Mouse (Mus musculus): Measurements from ENCODE around the gene Hoxb5.
A peak's percentile ranks its signal among the peaks of the same experiment; 100 is the strongest.

The Hoxb5 gene

DNA sequence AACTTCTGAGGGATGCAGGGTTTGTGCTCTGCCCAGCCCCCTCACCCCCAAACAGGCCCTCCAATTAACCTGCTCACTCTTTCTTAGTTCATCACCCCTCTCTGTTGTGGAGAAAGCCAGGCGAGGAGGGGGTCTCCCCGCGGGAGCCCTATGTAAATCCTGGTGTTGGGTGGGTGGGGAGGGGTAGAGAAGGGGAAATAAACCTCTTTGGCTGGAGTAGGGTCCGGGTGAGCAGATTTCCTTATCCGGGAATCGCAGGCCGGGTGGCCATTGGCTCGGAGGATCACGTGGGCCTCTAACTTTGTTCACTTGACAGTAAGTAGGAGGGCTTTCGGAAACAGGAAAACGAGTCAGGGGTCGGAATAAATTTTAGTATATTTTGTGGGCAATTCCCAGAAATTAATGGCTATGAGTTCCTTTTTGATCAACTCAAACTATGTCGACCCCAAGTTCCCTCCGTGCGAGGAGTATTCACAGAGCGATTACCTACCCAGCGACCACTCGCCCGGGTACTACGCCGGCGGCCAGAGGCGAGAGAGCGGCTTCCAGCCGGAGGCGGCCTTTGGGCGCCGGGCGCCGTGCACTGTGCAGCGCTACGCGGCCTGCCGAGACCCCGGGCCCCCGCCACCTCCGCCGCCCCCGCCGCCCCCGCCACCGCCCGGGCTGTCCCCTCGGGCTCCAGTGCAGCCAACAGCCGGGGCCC is 15.4 kb downstream of the Hoxb5 start:
- DNase-seq (ENCODE audit: low read depth, low spot score): peak; percentile 80

DNA sequence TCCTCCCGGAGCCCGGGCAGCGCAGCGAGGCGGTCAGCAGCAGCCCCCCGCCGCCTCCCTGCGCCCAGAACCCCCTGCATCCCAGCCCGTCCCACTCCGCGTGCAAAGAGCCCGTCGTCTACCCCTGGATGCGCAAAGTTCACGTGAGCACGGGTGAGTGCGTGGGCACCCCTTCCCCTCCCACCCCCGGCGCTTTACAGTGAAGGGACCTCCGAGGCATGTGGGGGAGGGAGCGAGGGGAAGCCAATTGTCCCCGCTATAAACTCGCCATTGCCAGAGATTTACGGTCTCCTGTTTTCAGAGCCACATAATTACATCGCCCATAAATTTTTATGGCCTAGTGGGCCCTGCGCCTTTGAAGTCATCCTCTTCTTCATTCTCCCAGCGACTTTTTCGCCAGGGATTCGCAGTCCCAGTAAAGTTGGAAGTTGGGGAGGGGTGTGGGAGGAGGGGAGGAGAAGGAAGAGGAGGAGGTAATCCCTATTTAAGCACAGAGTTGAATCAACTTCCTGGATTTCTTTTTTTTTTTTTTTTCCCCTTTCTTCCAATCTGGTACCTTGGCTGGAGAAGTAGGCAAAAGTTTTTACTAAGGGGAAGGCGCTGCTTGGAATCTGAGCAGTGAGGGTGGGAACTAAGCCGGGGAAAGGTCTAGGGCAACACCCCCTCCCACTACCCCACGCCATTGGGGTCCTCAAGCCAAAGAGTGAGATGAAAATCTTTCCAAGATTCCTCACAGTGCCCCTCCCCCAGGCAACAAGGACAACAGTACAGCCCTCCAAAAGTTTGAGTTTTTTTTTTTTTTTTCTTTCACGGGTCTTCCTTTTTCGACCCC is 16.2 kb downstream of the Hoxb5 start:
- peak; percentile 46 for DNase-seq (ENCODE audit: low read depth, low spot score)

DNA sequence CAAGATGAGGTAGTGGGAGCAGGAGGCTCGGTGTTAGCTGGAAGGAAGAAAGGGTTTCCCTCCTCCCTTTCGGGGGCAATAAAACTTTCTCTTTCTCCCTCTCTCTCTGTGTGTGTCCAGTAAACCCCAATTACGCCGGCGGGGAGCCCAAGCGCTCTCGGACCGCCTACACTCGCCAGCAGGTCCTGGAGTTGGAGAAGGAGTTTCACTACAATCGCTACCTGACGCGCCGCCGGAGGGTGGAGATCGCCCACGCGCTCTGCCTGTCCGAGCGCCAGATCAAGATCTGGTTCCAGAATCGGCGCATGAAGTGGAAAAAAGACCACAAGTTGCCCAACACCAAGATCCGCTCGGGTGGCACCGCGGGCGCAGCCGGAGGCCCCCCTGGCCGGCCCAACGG is 16.8 kb downstream of the Hoxb5 start:
- no peak for DNase-seq (ENCODE audit: low read depth, low spot score)

DNA sequence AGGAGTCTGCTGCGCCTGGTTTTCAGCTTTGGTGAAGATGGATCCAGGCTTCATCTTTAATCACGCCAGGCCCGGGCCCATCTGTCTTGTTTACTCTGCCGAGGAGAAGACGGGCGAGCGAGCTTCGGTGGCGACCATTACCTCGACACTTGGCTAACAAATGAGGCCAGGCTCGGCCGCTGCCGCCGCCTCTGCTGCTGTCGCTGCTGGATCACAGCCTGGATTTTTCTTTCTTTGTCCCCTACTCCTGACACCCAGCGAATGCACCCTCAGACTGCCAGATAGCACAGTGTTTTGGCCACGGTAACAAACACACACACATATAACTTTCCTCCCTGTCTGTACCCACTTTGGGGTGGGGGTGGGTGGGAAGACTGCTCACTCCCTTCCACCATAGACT is 17.6 kb downstream of the Hoxb5 start:
- DNase-seq (ENCODE audit: low read depth, low spot score): no peak

DNA sequence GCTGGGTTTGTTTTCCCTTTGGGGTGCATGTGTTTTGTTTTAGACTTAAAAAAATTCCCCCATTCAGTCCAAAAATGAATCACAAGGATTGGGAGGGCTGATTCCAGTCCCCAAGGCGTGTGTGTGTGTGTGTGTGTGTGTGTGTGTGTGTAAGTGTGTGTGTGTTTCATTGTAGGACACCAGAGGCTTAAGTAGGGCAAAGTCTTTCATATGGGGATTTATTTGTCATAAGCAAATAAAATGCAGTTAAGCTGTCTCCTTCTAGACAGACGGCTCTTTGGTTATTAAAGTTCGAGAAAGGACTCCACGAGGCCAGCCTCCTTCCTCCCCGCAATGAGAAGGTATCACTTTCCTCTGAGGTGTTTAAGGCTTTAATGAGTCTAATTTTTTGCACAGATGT is 18.7 kb downstream of the Hoxb5 start:
- DNase-seq (ENCODE audit: low read depth, low spot score): no peak

DNA sequence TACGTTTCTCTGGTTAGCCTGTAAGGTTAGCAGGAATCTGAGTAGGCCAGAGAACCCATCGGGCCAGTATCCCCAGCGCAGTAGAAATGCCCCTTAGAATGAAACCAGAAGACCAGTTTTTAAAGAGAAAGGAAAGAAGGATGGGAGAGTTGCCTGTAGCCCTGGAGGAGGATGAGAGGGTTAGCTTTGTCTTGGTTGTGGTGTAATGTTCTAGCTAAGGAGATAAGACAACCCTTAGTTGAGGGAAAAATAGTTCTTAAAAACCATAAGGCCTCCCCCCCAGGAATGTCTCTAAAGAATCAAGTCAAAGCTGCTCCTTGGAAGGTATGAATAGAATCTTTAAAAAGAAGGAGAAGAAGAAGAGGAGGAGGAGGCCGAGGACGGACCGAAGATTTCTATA is 19.6 kb downstream of the Hoxb5 start:
- DNase-seq (ENCODE audit: low read depth, low spot score): no peak

DNA sequence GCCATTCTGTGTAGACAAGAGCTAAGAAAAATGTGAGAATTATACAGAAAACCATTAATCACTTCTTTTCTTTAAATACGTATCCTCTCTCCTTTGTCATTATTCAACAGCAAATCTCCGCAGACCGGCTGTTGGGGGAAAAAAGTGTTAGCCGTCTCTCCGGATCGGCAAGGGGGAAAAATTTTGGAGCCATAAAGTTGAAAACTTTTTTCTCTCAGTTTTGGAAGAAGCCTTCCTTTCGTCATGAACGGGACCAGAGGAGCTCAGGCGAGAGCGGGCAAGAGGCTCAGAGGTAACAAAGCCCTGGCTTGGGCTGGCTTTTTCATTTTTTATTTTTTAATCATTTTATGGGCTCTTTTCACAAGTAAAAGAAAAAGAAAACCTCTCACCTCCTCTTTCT is 20.0 kb downstream of the Hoxb5 start, which contains the start of gene Hoxb3:
Hoxb3 (plus strand) TSS at position 173 of the 400 bp plus-strand sequence.
- DNase-seq (ENCODE audit: low read depth, low spot score): no peak

DNA sequence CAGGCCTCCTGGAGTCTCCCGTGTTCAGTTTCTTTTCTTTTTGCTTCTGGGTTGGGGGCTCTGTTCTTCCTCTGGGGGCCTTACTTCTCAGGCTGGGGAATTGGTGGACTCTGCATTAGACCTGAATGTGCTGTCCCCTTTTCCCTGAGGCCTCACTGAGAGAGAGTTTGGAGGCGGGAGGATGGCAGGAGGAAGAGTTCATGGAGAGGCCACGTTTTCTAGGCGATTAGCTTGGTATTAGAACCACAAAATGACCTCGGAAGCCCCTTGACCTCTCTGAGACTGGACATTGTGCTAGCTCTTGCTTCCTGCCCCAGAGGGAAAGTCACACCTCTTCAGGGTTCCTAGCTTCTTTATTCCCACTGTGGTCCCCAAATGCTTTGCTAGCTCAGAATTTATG is 21.0 kb downstream of the Hoxb5 start:
- DNase-seq (ENCODE audit: low read depth, low spot score): no peak

DNA sequence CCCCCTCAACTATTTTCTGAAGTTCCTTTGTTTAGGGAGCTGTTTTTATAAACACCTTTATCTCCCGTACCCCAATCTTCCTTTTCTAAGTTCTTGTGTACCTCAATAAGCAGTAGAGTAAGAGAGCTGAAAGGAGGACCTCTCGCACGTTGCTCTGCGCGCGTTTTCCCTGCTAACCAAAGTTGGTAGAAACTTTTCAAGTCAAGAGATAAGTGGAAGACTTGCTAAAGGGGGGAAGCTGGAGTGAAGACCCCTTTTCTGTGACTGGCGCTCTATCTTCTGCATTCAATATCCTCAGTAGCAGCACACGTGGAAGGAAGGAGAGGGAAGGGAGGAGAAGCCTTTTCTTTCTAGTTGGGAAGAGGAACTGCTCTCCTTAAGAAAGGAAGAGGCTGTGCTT is 21.8 kb downstream of the Hoxb5 start:
- DNase-seq (ENCODE audit: low read depth, low spot score): no peak

DNA sequence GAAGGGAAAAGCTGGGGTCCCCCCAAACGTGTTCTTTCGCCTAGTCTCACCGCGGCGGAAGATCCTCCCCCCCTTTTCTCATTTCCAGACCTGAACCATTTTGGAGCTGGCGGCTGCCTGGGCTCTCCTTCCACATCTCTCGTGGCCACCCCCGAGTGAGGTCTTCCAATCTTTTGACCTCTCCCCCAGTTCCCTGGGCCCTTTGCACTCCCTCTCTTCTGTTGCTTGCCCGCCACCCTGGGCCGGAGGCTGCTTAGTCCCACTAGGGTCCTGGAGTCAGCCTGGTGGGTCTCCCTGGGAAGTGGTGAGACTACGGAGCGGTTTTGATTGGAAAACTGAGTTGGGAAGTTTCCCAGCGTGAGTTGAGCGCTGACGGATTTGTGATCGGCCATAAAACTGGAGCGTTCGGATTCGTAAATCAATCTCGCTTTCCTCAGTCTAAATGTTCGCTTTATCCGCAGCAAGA is 22.6 kb downstream of the Hoxb5 start:
- DNase-seq (ENCODE audit: low read depth, low spot score): no peak

DNA sequence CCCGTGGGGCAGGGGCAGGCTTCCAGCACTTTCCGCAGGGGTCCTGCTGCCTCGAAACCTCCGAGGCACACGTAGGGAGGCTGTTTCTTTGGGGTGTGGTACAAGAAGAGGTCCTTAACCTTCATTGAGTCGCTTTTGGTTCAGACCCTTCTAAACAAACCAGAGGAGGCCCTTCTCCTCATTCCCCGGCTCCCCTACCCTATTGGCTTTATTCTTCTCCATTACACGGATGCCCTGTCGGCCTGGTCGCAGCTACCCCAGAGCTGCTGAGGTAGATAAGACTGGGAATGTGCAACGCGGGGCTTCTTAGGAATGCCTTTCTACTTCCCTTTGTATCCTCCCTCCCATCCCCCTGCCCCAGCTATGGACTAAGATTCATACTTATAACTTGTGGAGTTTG is 23.6 kb downstream of the Hoxb5 start:
- no peak for DNase-seq (ENCODE audit: low read depth, low spot score)

DNA sequence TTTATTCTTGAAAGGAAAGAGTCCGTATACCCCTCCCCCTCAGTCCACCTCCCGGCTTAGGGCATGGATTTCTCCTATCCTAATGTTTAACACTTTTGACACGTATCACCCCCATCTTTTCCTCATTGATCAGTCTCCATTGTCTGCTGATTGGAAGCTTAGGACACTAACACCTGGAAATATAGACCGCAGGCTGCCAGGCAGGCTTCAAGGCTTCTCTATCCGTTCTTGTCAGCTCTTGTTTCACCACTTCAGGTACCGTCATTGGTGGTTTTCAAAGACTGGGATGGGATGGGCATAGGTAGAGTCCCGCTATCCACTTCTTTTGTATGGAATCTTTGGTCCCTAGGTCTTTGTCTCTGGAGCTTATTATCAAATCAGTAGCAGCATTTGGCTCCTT is 24.0 kb downstream of the Hoxb5 start:
- DNase-seq (ENCODE audit: low read depth, low spot score): no peak

DNA sequence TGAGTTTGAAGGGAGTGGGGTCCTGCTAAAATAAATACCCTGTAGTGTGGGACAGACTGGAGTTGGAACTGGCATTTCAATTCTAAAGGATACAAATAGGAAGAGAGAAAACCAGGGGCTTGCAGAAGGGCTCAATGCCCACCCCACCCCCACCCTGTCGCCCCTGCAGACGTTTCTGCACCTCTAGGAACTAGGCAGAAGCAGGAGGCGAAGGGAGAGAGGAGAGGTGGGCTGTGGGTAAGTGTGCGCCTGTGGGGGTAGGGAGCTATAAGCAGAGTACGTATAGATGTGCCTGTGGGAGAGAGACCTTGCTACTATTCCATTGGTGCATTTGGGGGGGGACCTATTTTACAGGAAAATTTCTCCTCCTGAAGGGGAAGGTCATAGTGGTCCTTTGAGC is 24.6 kb downstream of the Hoxb5 start:
- no peak for DNase-seq (ENCODE audit: low read depth, low spot score)

DNA sequence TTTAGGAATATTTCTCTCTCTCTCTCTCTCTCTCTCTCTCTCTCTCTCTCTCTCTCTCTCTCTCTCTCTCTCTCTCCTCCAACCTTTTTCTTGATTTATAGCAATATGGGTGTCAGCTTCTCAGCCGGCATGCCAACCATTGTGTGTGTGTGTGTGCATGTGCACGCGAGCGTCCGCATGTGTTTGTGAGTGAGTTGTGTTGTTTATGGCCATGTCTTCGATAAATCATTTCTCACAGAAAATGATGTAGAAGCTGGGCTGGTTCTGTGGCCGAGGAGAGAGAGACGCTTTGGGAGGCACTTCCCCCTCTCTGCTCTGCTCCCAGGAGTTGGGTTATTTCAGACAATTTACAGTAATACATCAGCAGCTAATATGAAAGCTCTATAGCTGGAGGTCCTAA is 25.5 kb downstream of the Hoxb5 start:
- DNase-seq (ENCODE audit: low read depth, low spot score): no peak

DNA sequence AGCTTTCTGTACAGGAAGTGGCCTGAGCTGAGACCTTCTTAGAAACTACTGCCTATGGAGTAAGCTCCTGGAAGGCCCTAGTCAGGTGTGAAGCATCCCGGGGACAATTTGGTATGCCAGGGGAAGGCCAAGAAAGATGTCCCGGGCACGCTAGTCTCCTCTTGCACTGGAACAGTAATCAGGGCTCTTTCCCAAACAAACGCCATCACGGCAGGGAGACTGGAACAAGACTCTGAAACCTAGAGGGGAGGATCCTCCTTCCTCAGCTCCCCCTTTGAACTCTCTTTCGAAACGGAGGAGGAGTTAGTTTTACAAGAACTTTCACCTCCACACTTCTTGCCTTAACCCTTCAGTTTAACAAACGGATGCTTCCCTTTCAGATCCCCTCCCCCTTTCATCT is 29.0 kb downstream of the Hoxb5 start:
- DNase-seq (ENCODE audit: low read depth, low spot score): no peak

DNA sequence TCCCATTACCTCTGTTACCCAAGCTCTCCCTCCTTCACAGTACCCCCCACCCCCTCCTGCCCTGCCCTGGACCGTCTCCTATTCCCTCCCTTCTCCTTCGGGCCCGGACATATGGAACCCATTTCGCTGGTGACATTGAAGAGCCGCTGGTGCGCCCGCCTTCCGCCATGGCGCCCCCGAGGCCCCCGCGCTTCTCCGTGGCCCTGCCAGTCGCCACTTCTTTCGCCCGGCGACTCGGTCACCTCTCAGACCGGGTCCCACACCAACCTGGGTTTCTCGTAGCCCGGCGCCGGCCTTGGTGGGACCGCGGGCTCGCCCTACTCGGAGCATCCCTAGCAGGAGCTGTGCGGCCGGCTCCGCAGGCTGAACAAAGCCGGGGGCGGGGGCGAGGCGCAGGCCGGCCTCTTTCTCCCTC is 29.5 kb downstream of the Hoxb5 start:
- DNase-seq (ENCODE audit: low read depth, low spot score): no peak

DNA sequence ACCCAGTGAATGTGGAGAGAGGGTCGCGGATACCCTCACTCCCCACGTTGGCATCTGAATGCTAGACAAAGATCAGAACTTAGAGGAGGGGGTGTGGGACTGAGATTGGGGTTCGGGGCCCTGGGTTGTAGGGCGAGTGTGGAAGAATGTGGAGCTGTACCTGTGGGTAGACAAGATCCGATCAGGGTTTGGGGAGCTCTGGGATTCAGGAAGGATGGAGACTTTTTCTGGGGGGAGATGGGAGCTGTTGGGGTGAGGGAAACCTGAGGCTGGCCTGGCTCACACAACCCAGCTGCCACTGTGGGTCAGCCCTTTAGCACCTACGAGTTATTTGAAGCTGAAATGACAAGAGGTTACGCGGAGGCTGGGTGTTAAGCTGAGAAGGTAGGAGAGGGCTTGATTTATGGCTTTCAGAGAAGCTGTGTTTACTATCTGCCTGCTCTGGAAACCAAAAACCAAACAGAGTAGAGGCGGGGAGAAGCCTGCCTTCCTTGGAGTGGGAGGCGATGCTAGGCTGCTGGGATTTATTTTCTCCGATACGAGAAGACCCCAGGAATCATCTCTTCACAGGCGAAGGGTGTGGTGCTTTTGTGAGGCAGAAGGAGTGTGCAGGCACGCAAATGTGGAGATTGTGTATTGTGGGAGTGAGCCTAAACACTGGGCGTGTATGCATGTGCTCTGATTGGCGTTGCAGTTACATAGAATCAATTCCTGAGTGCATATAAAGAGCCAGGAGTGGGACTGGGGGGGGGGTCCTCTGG is 30.3 kb downstream of the Hoxb5 start:
- no peak for DNase-seq (ENCODE audit: low read depth, low spot score)

DNA sequence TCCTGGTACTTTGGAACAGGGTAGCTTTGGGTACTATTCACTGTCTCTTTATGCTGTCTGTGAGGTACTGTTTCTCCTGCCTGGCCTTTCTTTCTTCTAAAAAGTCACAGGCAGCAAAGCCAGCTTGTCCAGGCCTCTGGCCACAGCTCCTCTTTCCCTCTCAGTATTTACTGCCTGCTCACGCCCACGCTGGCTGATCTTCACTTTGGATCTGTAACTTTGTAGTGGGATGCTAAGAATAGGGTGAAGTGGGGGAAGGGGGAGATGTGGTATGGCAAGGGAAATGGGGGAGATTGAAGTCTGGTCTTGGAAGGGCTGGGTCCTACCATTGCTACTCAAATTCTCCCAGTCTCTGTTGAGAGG is 30.8 kb downstream of the Hoxb5 start:
- DNase-seq (ENCODE audit: low read depth, low spot score): no peak

DNA sequence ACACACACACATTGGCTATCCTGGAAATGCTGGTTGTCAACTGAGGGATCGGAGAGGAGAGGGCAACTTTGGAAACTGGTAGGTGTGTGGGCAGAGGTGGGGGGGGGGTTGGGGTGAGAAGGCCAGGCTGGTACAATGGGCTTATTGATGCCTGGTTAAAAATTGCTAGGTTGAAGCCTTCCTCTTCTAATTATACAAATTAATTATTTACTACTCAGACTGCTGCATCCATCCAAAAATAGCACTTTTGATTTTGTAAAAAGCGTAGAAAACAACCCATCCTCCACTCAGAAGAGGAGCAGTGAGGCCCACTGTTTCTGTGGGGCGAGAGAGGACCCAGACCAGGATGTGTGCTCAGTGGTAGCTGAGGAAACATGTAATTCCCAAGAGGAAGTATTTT is 31.9 kb downstream of the Hoxb5 start:
- DNase-seq (ENCODE audit: low read depth, low spot score): no peak

DNA sequence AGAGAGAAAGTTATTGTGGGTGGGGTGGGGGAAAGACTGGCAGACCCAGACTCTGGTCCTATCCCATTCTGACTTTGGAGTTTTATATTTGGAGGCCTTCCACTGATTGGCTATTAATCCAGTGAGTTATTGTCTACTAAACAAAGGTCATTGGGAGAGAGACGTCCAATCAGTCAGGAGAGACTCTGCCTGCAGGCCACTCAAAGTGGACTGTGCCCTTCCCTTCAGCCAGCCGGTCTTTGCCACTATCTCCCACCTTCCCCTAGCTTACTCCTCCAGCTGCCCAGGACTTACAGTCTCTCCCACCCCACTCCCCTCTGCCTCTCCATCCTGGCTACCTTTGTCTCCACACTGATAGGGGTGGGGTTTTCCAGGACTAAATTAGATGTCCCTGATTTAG is 33.5 kb downstream of the Hoxb5 start:
- no peak for DNase-seq (ENCODE audit: low read depth, low spot score)

DNA sequence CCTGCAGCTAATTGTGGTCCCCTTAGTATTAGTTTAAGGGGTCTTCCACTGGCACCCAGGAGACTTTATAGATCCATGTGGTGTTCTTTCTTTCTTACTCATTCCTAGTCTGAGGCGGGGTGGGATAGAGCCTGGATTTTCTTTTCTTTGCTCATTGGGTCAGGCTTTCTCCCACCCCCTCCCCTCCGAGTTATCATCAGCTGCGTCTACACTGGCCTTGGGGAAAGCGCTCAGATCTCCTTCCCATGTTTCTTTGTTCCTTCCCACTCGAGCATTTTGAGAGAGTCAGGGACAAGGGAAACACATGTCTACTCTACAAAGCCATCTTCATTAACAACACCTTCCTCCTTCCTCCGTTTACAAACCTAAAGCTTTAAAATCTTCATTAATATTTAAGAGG is 33.9 kb downstream of the Hoxb5 start:
- DNase-seq (ENCODE audit: low read depth, low spot score): no peak
